Mouse (Mus musculus): ENCODE results near the gene Elf4.

- TF ChIP-seq CTCF (conservative IDR thresholded peaks at IDR 0.05; ENCODE audit: low read length) (no peak), NANOG (IDR thresholded peaks at IDR 0.05; ENCODE audit: borderline replicate concordance, low read length) (no peak), POU5F1 (IDR thresholded peaks at IDR 0.05; ENCODE audit: borderline replicate concordance, low read length) (no peak)
These were observed 18.2 kb upstream of the Elf4 start for GRCm38 (mm10) chrX:48481095-48481494.
